Mouse (Mus musculus) layer of hippocampus, postnatal 14 days (tissue): ENCODE results near the gene Pde4b. TPM values are rescaled to one million over a fixed set of nuclear protein-coding genes. Genes with fewer than 3 reads are reported as not detected.

Source experiments
- DNase-seq, 2 experiments: peaks; one replicate each; pipeline ENCODE4 v3.0.0; 2021 to 2022; ENCODE audit warnings: low spot score in 2 of 2, mixed read lengths in 1 of 2
- total RNA-seq, 2 experiments: library from RNA; stranded (reverse); gene quantifications; 2 replicates each; pipeline ENCODE4 v1.2.3; 2021

Pde4b gene
- total RNA-seq, 2 experiments from 2014 or later: 61.5 to 68.9 TPM

DNA sequence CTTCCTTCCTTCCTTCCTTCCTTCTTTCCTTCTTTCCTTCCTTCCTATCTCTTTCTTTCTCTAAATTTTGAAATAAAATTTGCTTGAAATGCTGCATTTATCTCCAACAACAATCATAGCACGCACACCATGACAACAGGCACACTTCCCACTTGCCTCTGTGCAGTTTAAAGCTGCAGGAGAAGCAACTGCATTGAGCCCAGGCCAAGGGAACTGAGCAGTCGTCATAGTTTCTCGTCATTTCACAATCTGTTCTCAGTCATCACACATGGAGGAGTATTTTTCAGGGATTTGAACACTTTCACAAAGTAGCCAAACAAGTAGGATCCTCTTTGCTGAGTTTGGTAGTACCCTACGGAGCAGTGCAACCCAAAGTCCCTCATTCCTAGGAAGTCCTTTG, 188.4 kb downstream of the Pde4b start:
- DNase-seq: peak; percentile 46 to 77

- no peak for DNase-seq
Observed at GRCm38 (mm10) chr4:102278958-102279357, 191.6 kb downstream of the Pde4b start.

DNA sequence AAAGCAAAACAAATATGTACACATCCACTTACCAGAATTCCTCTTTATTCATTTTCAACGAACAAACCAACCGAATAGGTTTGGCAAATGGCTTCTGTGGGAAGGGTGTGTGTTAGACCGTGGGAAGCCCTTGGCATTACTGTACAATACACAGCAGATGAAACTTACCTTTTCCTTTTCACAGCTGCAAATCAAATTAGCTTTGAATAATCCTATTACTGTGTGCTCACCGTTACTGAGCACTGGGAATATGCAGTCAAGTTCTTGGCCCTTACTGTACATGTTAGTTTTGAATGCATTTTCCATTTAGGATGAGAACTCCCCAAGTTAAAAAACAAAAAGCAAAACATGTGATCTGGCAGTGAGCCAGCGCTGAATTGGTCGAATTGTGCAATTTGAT, 199.8 kb downstream of the Pde4b start:
- no peak for DNase-seq

GRCm38 (mm10) chr4:102290052-102290734, 202.8 kb downstream of the Pde4b start:
- DNase-seq: no peak

- no peak for DNase-seq
Observed at GRCm38 (mm10) chr4:102297558-102297957, 210.2 kb downstream of the Pde4b start.

GRCm38 (mm10) chr4:102302568-102302967, 215.2 kb downstream of the Pde4b start:
- no peak for DNase-seq

DNA sequence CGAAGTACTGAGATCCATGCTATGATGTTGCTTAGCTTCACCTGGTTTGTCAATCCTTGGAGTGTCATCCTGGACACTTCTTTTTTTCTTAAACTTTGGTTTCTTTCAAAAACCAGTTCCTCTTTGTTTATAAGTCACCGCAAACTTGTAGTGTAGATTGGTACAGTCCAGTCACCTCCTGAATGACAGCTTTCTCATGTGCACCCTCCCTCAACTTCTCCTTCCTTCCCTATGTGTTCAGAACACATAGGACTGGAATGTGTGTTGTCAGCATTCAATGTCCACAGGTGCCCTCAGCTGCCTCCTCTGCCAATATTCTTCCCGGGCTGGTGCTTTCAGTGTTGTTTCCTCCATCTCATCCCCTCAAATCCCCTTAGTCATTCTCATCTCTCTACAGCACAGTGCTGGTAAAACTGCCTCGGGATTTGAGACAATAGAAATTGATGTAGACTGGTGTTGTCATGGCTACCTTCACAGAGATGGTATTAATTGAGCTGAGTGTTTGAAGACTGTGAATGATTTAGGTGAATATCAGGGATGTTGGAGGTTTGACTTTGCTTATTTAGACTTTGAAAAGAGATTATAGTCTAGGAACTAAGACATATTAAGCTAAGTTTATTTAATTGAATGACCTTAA, 220.4 kb downstream of the Pde4b start:
- no peak for DNase-seq

- no peak for DNase-seq
Observed at GRCm38 (mm10) chr4:102310630-102311029, 223.3 kb downstream of the Pde4b start.

DNA sequence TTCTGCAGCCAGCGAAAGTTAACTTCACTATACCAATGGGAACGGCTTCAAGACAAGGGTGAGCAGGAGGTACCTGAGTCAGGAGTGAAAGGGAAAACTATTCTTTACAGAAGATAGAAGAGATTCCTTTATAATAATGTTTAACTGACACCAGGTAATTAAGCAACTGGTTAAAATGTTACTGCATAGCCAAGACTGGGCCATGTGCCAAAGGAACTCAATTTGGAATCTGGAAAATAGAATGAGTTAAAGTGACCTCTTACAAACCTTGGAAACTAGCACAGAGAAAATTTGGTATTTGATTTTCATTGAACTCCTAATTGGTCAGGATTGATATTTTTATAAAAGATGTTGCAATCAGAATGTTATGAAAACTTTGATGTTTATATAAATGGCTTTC, 228.7 kb downstream of the Pde4b start:
- no peak for DNase-seq

- no peak for DNase-seq
Observed at GRCm38 (mm10) chr4:102316699-102317285, 229.4 kb downstream of the Pde4b start.

DNA sequence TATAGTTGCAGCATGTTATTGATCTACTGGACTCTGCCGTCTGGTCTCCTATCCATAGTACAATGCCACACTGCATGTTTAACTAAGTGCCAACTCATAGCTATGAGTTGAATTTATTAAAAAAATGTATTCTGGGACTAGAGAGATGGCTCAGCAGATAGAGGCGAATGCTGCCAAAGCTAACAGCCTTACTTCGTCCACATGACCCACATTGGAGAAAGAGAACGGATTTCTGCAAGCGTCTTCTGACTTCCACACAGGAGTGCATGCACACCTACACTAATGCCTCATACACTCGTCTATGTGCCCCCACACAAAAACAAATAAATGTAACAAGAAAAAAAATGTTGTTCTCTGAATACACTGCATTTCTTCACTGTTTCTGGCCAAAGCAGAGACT, 231.3 kb downstream of the Pde4b start:
- DNase-seq: no peak

DNA sequence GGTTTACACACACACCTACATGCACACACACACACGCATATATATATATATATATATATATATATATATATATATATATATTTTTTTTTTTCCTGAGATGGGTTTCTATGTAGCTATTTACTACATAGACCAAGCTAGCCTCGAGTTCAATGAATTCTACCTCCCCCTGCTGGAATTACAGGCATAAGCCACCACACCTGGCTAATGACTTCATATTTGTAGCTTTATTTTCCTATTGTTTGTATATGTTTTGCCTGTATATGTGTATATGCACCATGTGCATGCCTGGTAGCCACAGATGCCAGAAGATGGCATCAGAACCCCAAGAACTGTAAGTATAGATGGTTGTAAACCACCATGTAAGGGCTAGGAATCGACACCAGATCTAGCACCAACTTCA, 234.0 kb downstream of the Pde4b start:
- no peak for DNase-seq

GRCm38 (mm10) chr4:102332386-102332785, 245.0 kb downstream of the Pde4b start:
- DNase-seq: no peak

- no peak for DNase-seq
Observed at GRCm38 (mm10) chr4:102332885-102333284, 245.5 kb downstream of the Pde4b start.

- DNase-seq: no peak
Observed at GRCm38 (mm10) chr4:102346911-102347492, 259.7 kb downstream of the Pde4b start.

- DNase-seq: peak in 1 of 2 experiments; percentile 29
Observed at GRCm38 (mm10) chr4:102351476-102352475, 264.4 kb downstream of the Pde4b start.

- no peak for DNase-seq
Observed at GRCm38 (mm10) chr4:102353641-102354403, 266.5 kb downstream of the Pde4b start.

DNA sequence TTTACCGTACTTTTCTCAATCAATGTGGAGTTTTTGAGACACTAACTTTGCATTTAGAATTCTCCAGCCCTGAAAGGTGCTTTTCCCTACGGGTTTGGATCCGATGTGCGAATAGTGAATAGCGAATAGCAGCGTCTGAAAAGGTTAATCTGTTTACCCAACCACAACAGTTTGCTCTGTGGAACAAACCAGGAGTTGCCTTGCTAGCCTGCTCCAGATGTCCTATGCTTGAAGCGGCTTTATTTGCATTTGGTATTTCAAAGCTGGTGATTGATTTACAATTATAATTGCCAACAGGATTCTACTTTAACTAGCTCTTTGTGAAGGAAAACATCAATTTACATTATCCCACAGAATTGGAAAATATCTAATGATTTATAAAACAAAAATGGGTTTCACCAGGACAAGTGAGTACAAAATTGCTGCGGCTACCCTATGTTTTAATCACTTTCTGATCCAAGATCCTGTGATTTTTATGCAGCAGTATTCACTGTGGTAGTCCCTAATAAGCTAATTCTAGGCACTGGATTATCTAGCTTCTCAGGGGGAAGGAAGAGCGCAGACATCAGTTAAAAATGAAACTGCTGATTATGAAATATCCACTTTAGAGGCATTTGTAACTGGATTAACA, 280.9 kb downstream of the Pde4b start:
- no peak for DNase-seq

DNA sequence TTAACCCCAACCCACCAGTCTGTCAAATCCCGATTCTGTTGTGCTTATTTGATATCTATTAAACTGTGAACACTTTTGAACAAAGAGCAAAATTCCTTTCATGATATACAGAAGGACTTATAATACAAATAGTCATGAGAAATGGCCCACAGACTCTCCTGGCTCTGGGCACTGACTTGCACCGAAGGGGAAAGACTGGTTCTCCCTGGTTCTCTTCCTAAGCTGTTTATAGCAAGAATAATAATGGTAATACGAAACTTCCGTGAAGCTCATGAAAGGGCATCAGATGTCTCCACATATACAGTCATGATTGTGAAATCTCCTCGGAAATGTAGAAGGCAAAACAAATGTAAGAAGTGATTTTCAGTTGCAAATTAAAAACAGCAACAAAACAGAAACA, 287.3 kb downstream of the Pde4b start:
- DNase-seq: no peak
